Mouse (Mus musculus) lung, adult 2 months (tissue): ENCODE data around the gene Phpt1.

Experiments used
- CTCF ChIP-seq: fragments of 200-500 bp; IDR thresholded peaks from 2 replicates; pipeline ENCODE4 v1.5.1; 2011; ENCODE audit warnings: mild to moderate bottlenecking, low read length, control low read depth; ENCODE audit not compliant: insufficient read depth
- POLR2A ChIP-seq: fragments of 200-500 bp; IDR thresholded peaks from 2 replicates; pipeline ENCODE4 v1.6.1; 2011; ENCODE audit warnings: low read depth, mild to moderate bottlenecking, control low read depth, low read length, borderline replicate concordance; ENCODE audit errors: extremely low read depth

GRCm38 (mm10) chr2:25571221-25571620, 3.8 kb downstream of the Phpt1 start:
- TF ChIP-seq POLR2A (no peak), CTCF (no peak)
